Mouse (Mus musculus): ENCODE results near the gene Gm49342. TPM values are rescaled to one million over a fixed set of nuclear protein-coding genes. Genes with fewer than 3 reads are reported as not detected.

The Gm49342 gene
- total and polyA plus RNA-seq, 2 experiments from 2014 or later: 16.3 TPM; not detected in 1

GRCm38 (mm10) chr14:50997088-50997487 lies 52.8 kb downstream of the Gm49342 start:
- TF ChIP-seq CTCF (IDR thresholded peaks at IDR 0.05; ENCODE audit: low read depth): no peak
- Histone ChIP-seq H3K9me3 (ENCODE audit: low read length) (no peaks in the 10 kb centered on the region), H3K4me2 (ENCODE audit: low read depth, low read length) (no peak overlapping the region), H3K4me3 (ENCODE audit: low read length) (no peak overlapping the region), H3K27ac (no peak overlapping the region), H3K4me1 (ENCODE audit: insufficient read depth, low read length) (no peaks in the 10 kb centered on the region), H3K36me3 (ENCODE audit: insufficient read depth, low read length) (no peaks in the 10 kb centered on the region), H3K27me3 (ENCODE audit: insufficient read depth, low read length) (no peaks in the 10 kb centered on the region), H3K9ac (replicated peaks; ENCODE audit: low read length) (no peak overlapping the region)
- ATAC-seq (no peak), DNase-seq (ENCODE audit: low spot score) (no peak)
- 76% methylated on average over 3 of the region's 3 CpGs for WGBS

- no peak overlapping the region for H3K4me2 ChIP-seq (ENCODE audit: low read depth, low read length)
- no peak for DNase-seq (ENCODE audit: low spot score)
- H3K36me3 ChIP-seq (ENCODE audit: insufficient read depth, low read length): no peaks in the 10 kb centered on the region
- no peak overlapping the region for H3K9ac ChIP-seq (replicated peaks; ENCODE audit: low read length)
- H3K9me3 ChIP-seq (ENCODE audit: low read length): no peaks in the 10 kb centered on the region
- no peak overlapping the region for H3K27ac ChIP-seq
- H3K4me3 ChIP-seq (ENCODE audit: low read length): no peak overlapping the region
- no peak for ATAC-seq
- H3K27me3 ChIP-seq (ENCODE audit: insufficient read depth, low read length): no peaks in the 10 kb centered on the region
- H3K4me1 ChIP-seq (ENCODE audit: insufficient read depth, low read length): no peaks in the 10 kb centered on the region
- WGBS: 84% methylated on average over 2 of the region's 2 CpGs
- TF ChIP-seq CTCF (IDR thresholded peaks at IDR 0.05; ENCODE audit: low read depth): no peak
Measured at GRCm38 (mm10) chr14:50997999-50998666, 53.8 kb downstream of the Gm49342 start.

- H3K4me2 ChIP-seq (ENCODE audit: low read depth, low read length): no peak within 1 kb of the TSS
- no peaks in the 10 kb centered on the region for H3K9me3 ChIP-seq (ENCODE audit: low read length)
- no peak for TF ChIP-seq CTCF (IDR thresholded peaks at IDR 0.05; ENCODE audit: low read depth)
- H3K27me3 ChIP-seq (ENCODE audit: insufficient read depth, low read length): no peaks in the 10 kb centered on the region
- WGBS: 90% methylated on average over 8 of the region's 8 CpGs
- no peaks in the 10 kb centered on the region for H3K4me1 ChIP-seq (ENCODE audit: insufficient read depth, low read length)
- H3K27ac ChIP-seq: peak within 1 kb of the TSS; percentile 45
- H3K36me3 ChIP-seq (ENCODE audit: insufficient read depth, low read length): no peaks in the 10 kb centered on the region
- no peak within 1 kb of the TSS for H3K4me3 ChIP-seq (ENCODE audit: low read length)
- ATAC-seq (no peak), DNase-seq (ENCODE audit: low spot score) (no peak)
- no peak within 1 kb of the TSS for H3K9ac ChIP-seq (replicated peaks; ENCODE audit: low read length)
Measured at GRCm38 (mm10) chr14:51007152-51007801, 63.0 kb downstream of the Gm49342 start, which contains the start of gene Rnase10. Gene Rnase10 (plus strand): TSS chr14:51007751.

- peak; percentile 19 for DNase-seq (ENCODE audit: low spot score)
- Histone ChIP-seq H3K9ac (replicated peaks; ENCODE audit: low read length) (no peak overlapping the region), H3K27ac (peak overlapping the region; percentile 45), H3K4me1 (ENCODE audit: insufficient read depth, low read length) (no peaks in the 10 kb centered on the region), H3K4me2 (ENCODE audit: low read depth, low read length) (no peak overlapping the region), H3K36me3 (ENCODE audit: insufficient read depth, low read length) (no peaks in the 10 kb centered on the region), H3K4me3 (ENCODE audit: low read length) (no peak overlapping the region), H3K27me3 (ENCODE audit: insufficient read depth, low read length) (no peaks in the 10 kb centered on the region), H3K9me3 (ENCODE audit: low read length) (no peaks in the 10 kb centered on the region)
- 63% methylated on average over 13 of the region's 13 CpGs for WGBS
- peak; percentile 56; the same call in 1 of the 2 replicates for ATAC-seq
- TF ChIP-seq CTCF (IDR thresholded peaks at IDR 0.05; ENCODE audit: low read depth): no peak
Measured at GRCm38 (mm10) chr14:51007914-51008713, 63.8 kb downstream of the Gm49342 start.

- Histone ChIP-seq H3K27ac (0 out of 2 replicates have a peak overlapping the region, but pooled peaks have one; percentile 45), H3K36me3 (ENCODE audit: insufficient read depth, low read length) (no peaks in the 10 kb centered on the region), H3K4me2 (ENCODE audit: low read depth, low read length) (no peak overlapping the region), H3K9ac (replicated peaks; ENCODE audit: low read length) (no peak overlapping the region), H3K4me1 (ENCODE audit: insufficient read depth, low read length) (no peaks in the 10 kb centered on the region), H3K9me3 (ENCODE audit: low read length) (no peaks in the 10 kb centered on the region), H3K27me3 (ENCODE audit: insufficient read depth, low read length) (no peaks in the 10 kb centered on the region), H3K4me3 (ENCODE audit: low read length) (no peak overlapping the region)
- 81% methylated on average over 4 of the region's 4 CpGs for WGBS
- DNase-seq (ENCODE audit: low spot score) (no peak), ATAC-seq (no peak)
- no peak for TF ChIP-seq CTCF (IDR thresholded peaks at IDR 0.05; ENCODE audit: low read depth)
Measured at GRCm38 (mm10) chr14:51008781-51009180, 64.5 kb downstream of the Gm49342 start.

GRCm38 (mm10) chr14:51009572-51009971 lies 65.3 kb downstream of the Gm49342 start:
- Histone ChIP-seq H3K4me2 (ENCODE audit: low read depth, low read length) (no peak overlapping the region), H3K9me3 (ENCODE audit: low read length) (no peaks in the 10 kb centered on the region), H3K9ac (replicated peaks; ENCODE audit: low read length) (no peak overlapping the region), H3K36me3 (ENCODE audit: insufficient read depth, low read length) (no peaks in the 10 kb centered on the region), H3K27me3 (ENCODE audit: insufficient read depth, low read length) (no peaks in the 10 kb centered on the region), H3K4me1 (ENCODE audit: insufficient read depth, low read length) (no peaks in the 10 kb centered on the region), H3K27ac (no peak overlapping the region), H3K4me3 (ENCODE audit: low read length) (no peak overlapping the region)
- no peak for TF ChIP-seq CTCF (IDR thresholded peaks at IDR 0.05; ENCODE audit: low read depth)
- DNase-seq (ENCODE audit: low spot score) (no peak), ATAC-seq (no peak)
- WGBS: 88% methylated on average over 6 of the region's 6 CpGs

Other genes starting within 250 kb of the Gm49342 start
- not detected in 2 replicates for gene Olfr748, start 237.1 kb upstream of the Gm49342 start, total RNA-seq (2014; rRNA removed)
- gene Olfr748, start 237.1 kb upstream of the Gm49342 start, polyA plus RNA-seq (2015; fragmentation: Nextera tagmentation; extraction: Ambion mirVana): not detected in 2 replicates
- not detected in 2 replicates for gene Olfr749, start 199.4 kb upstream of the Gm49342 start, total RNA-seq (2014; rRNA removed)
- gene Olfr749, start 199.4 kb upstream of the Gm49342 start, polyA plus RNA-seq (2015; fragmentation: Nextera tagmentation; extraction: Ambion mirVana): not detected in 2 replicates
- 90.8 and 91.6 TPM in 2 replicates for gene Ttc5, start 159.0 kb upstream of the Gm49342 start, total RNA-seq (2014; rRNA removed)
- 95.3 and 95.8 TPM in 2 replicates for gene Ttc5, start 159.0 kb upstream of the Gm49342 start, polyA plus RNA-seq (2015; fragmentation: Nextera tagmentation; extraction: Ambion mirVana)
- not detected in 2 replicates for gene Ccnb1ip1, start 136.8 kb upstream of the Gm49342 start, total RNA-seq (2014; rRNA removed)
- 0.09 and 0.15 TPM in 2 replicates for gene Ccnb1ip1, start 136.8 kb upstream of the Gm49342 start, polyA plus RNA-seq (2015; fragmentation: Nextera tagmentation; extraction: Ambion mirVana)
- 19.7 and 21.1 TPM in 2 replicates for gene Parp2, start 136.7 kb upstream of the Gm49342 start, total RNA-seq (2014; rRNA removed)
- 36.2 and 36.6 TPM in 2 replicates for gene Parp2, start 136.7 kb upstream of the Gm49342 start, polyA plus RNA-seq (2015; fragmentation: Nextera tagmentation; extraction: Ambion mirVana)
- gene Tep1, start 74.0 kb upstream of the Gm49342 start, total RNA-seq (2014; rRNA removed): 4.3 and 5.6 TPM in 2 replicates
- gene Tep1, start 74.0 kb upstream of the Gm49342 start, polyA plus RNA-seq (2015; fragmentation: Nextera tagmentation; extraction: Ambion mirVana): 3.4 and 3.5 TPM in 2 replicates
- 2.4 and 3.7 TPM in 2 replicates for gene Klhl33, start 47.0 kb upstream of the Gm49342 start, total RNA-seq (2014; rRNA removed)
- gene Klhl33, start 47.0 kb upstream of the Gm49342 start, polyA plus RNA-seq (2015; fragmentation: Nextera tagmentation; extraction: Ambion mirVana): 2.9 and 4.0 TPM in 2 replicates
- 71.4 and 80.9 TPM in 2 replicates for gene Osgep, start 19.6 kb upstream of the Gm49342 start, total RNA-seq (2014; rRNA removed)
- 72.4 and 82.7 TPM in 2 replicates for gene Osgep, start 19.6 kb upstream of the Gm49342 start, polyA plus RNA-seq (2015; fragmentation: Nextera tagmentation; extraction: Ambion mirVana)
- gene Apex1, start 19.5 kb upstream of the Gm49342 start, total RNA-seq (2014; rRNA removed): 68.6 and 70.2 TPM in 2 replicates
- 145 and 156 TPM in 2 replicates for gene Apex1, start 19.5 kb upstream of the Gm49342 start, polyA plus RNA-seq (2015; fragmentation: Nextera tagmentation; extraction: Ambion mirVana)
- gene Pip4p1, start 13.7 kb upstream of the Gm49342 start, total RNA-seq (2014; rRNA removed): 53.3 and 69.1 TPM in 2 replicates
- gene Pip4p1, start 13.7 kb upstream of the Gm49342 start, polyA plus RNA-seq (2015; fragmentation: Nextera tagmentation; extraction: Ambion mirVana): 102 and 103 TPM in 2 replicates
- gene Pnp, start 13.4 kb upstream of the Gm49342 start, total RNA-seq (2014; rRNA removed): 16.7 and 19.1 TPM in 2 replicates
- 17.5 and 18.2 TPM in 2 replicates for gene Pnp, start 13.4 kb upstream of the Gm49342 start, polyA plus RNA-seq (2015; fragmentation: Nextera tagmentation; extraction: Ambion mirVana)
- gene Pnp2, start 11.5 kb downstream of the Gm49342 start, total RNA-seq (2014; rRNA removed): 1.2 TPM in 1 of 2 replicates, not detected in the other
- gene Pnp2, start 11.5 kb downstream of the Gm49342 start, polyA plus RNA-seq (2015; fragmentation: Nextera tagmentation; extraction: Ambion mirVana): 1.2 and 1.3 TPM in 2 replicates
- gene Rnase10, start 63.2 kb downstream of the Gm49342 start, total RNA-seq (2014; rRNA removed): 0.21 TPM in 1 of 2 replicates, not detected in the other
- not detected in 2 replicates for gene Rnase10, start 63.2 kb downstream of the Gm49342 start, polyA plus RNA-seq (2015; fragmentation: Nextera tagmentation; extraction: Ambion mirVana)
- gene Rnase9, start 97.4 kb downstream of the Gm49342 start, total RNA-seq (2014; rRNA removed): not detected in 2 replicates
- gene Rnase9, start 97.4 kb downstream of the Gm49342 start, polyA plus RNA-seq (2015; fragmentation: Nextera tagmentation; extraction: Ambion mirVana): not detected in 2 replicates
- gene Rnase11, start 105.6 kb downstream of the Gm49342 start, total RNA-seq (2014; rRNA removed): not detected in 2 replicates
- gene Rnase11, start 105.6 kb downstream of the Gm49342 start, polyA plus RNA-seq (2015; fragmentation: Nextera tagmentation; extraction: Ambion mirVana): not detected in 2 replicates
- gene Rnase12, start 113.1 kb downstream of the Gm49342 start, total RNA-seq (2014; rRNA removed): not detected in 2 replicates
- 0.29 TPM in 1 of 2 replicates, not detected in the other for gene Rnase12, start 113.1 kb downstream of the Gm49342 start, polyA plus RNA-seq (2015; fragmentation: Nextera tagmentation; extraction: Ambion mirVana)
- gene Olfr750, start 129.9 kb downstream of the Gm49342 start, total RNA-seq (2014; rRNA removed): not detected in 2 replicates
- 0.05 and 0.14 TPM in 2 replicates for gene Olfr750, start 129.9 kb downstream of the Gm49342 start, polyA plus RNA-seq (2015; fragmentation: Nextera tagmentation; extraction: Ambion mirVana)
- 22.9 and 34.1 TPM in 2 replicates for gene Rnase4, start 146.6 kb downstream of the Gm49342 start, total RNA-seq (2014; rRNA removed)
- gene Rnase4, start 146.6 kb downstream of the Gm49342 start, polyA plus RNA-seq (2015; fragmentation: Nextera tagmentation; extraction: Ambion mirVana): 17.6 and 19.0 TPM in 2 replicates
- 0.18 and 1.9 TPM in 2 replicates for gene Ang, start 146.6 kb downstream of the Gm49342 start, total RNA-seq (2014; rRNA removed)
- 2.9 and 3.9 TPM in 2 replicates for gene Ang, start 146.6 kb downstream of the Gm49342 start, polyA plus RNA-seq (2015; fragmentation: Nextera tagmentation; extraction: Ambion mirVana)
- not detected in 2 replicates for gene Eddm3b, start 169.9 kb downstream of the Gm49342 start, total RNA-seq (2014; rRNA removed)
- gene Eddm3b, start 169.9 kb downstream of the Gm49342 start, polyA plus RNA-seq (2015; fragmentation: Nextera tagmentation; extraction: Ambion mirVana): not detected in 2 replicates
- 0.52 and 1.3 TPM in 2 replicates for gene Rnase6, start 179.4 kb downstream of the Gm49342 start, total RNA-seq (2014; rRNA removed)
- gene Rnase6, start 179.4 kb downstream of the Gm49342 start, polyA plus RNA-seq (2015; fragmentation: Nextera tagmentation; extraction: Ambion mirVana): 1.0 TPM in 2 replicates
- gene Rnase1, start 202.3 kb downstream of the Gm49342 start, total RNA-seq (2014; rRNA removed): 0.16 and 0.18 TPM in 2 replicates
- gene Rnase1, start 202.3 kb downstream of the Gm49342 start, polyA plus RNA-seq (2015; fragmentation: Nextera tagmentation; extraction: Ambion mirVana): 1.6 and 2.4 TPM in 2 replicates
- not detected in 2 replicates for gene Rnase2b, start 217.7 kb downstream of the Gm49342 start, total RNA-seq (2014; rRNA removed)
- not detected in 2 replicates for gene Rnase2b, start 217.7 kb downstream of the Gm49342 start, polyA plus RNA-seq (2015; fragmentation: Nextera tagmentation; extraction: Ambion mirVana)

Measured in hindbrain, postnatal 0 days (tissue).